In the genomic region with DNA sequence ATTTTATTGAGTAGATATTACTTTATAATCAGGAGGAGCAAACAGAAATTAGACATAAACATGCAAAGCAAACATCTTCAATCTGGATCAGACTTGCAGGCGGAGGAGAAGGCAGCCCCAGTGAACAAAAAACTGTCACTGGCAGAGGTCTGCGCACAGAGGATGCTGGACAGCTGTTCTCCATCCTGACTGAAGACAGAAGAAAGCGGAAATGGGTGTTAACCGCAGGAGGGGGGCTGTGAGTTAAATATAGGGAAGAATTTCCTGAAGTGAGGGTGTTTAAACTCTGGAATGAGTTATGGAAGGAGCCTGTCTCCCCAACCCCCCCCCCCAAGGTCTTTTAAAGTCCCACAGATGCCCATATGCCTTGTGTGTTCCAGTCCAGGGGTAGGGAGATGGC, we compare ENCODE assay signal across 11 mouse cellular contexts.
DNase-seq lines count a peak whose midpoint lies in the region; ATAC-seq and TF ChIP-seq lines count a peak whose summit lies in the region.
"Had no signal": no experiment of that assay in that cellular context is flagged by ENCODE, and none has a peak within 500 bp of the region (broad histone marks: within the 10 kb centered on the region; RNA-seq: fewer than 3 reads in every experiment).

No protein-coding gene starts in this region.

- peak; percentile 78; the same call in 1 of the 2 replicates for ATAC-seq in intestine, embryonic 14.5 days (replicated peaks; ENCODE audit: low FRiP score, low TSS enrichment, low read depth)
- no peak for ATAC-seq in intestine, postnatal 0 days
- peak; percentile 56 for ATAC-seq in heart, embryonic 16.5 days (replicated peaks; ENCODE audit: extremely low read depth, insufficient read depth, low FRiP score)

- no peak overlapping the region for H3K4me2 ChIP-seq in intestine, embryonic 14.5 days (ENCODE audit: low read length)
- H3K4me2 ChIP-seq in intestine, postnatal 0 days (replicated peaks; ENCODE audit: low read depth): no peak overlapping the region
- H3K4me2 ChIP-seq in heart, embryonic 16.5 days (ENCODE audit: low read depth, low read length): no peak overlapping the region
- no peak overlapping the region for H3K4me2 ChIP-seq in myocyte (ENCODE audit: low read depth)

- no peaks in the 10 kb centered on the region for H3K27me3 ChIP-seq in intestine, embryonic 14.5 days (replicated peaks; ENCODE audit: control insufficient read depth, insufficient read depth, low read length)
- H3K27me3 ChIP-seq in intestine, postnatal 0 days (replicated peaks; ENCODE audit: control insufficient read depth, insufficient read depth, low read length): no peaks in the 10 kb centered on the region
- no peaks in the 10 kb centered on the region for H3K27me3 ChIP-seq in heart, embryonic 16.5 days (ENCODE audit: control insufficient read depth, insufficient read depth, low read length)
- H3K27me3 ChIP-seq in myocyte (ENCODE audit: control insufficient read depth, insufficient read depth, insufficient read length): no peaks in the 10 kb centered on the region

- no peak for TF ChIP-seq POLR2A in myocyte (IDR thresholded peaks at IDR 0.05; ENCODE audit: insufficient read length, low read depth)

- peaks cover 71% of the 10 kb centered on the region for H3K4me1 ChIP-seq in intestine, embryonic 14.5 days (replicated peaks; ENCODE audit: control insufficient read depth, insufficient read depth, low read length)
- no peaks in the 10 kb centered on the region for H3K4me1 ChIP-seq in intestine, postnatal 0 days (replicated peaks; ENCODE audit: control insufficient read depth, insufficient read depth, low read length)
- H3K4me1 ChIP-seq in heart, embryonic 16.5 days (ENCODE audit: control insufficient read depth, insufficient read depth, low read length): peaks cover 22% of the 10 kb centered on the region

- no peak overlapping the region for H3ac ChIP-seq in myocyte (ENCODE audit: control insufficient read depth, insufficient read length)

- WGBS in intestine, embryonic 14.5 days: 39% methylated on average over 4 of the region's 4 CpGs
- WGBS in intestine, postnatal 0 days: 74% methylated on average over 4 of the region's 4 CpGs
- 51% methylated on average over 4 of the region's 4 CpGs for WGBS in heart, embryonic 16.5 days

- no peak overlapping the region for H3K4me3 ChIP-seq in intestine, embryonic 14.5 days (ENCODE audit: low read depth, low read length)
- no peak overlapping the region for H3K4me3 ChIP-seq in intestine, postnatal 0 days (ENCODE audit: low read depth, low read length)
- H3K4me3 ChIP-seq in heart, embryonic 16.5 days (ENCODE audit: low read length): no peak overlapping the region
- H3K4me3 ChIP-seq in myocyte: no peak overlapping the region
- H3K4me3 ChIP-seq: layer of hippocampus, adult 2 months had no signal

- no peaks in the 10 kb centered on the region for H3K36me3 ChIP-seq in intestine, embryonic 14.5 days (ENCODE audit: control insufficient read depth, insufficient read depth, low read length)
- peaks cover 9% of the 10 kb centered on the region; the same call in 1 of the 2 replicates for H3K36me3 ChIP-seq in intestine, postnatal 0 days (ENCODE audit: control insufficient read depth, insufficient read depth)
- H3K36me3 ChIP-seq in heart, embryonic 16.5 days (ENCODE audit: control insufficient read depth, insufficient read depth): 0 out of 2 replicates have a peak, but pooled peaks cover 2% of the 10 kb centered on the region
- no peaks in the 10 kb centered on the region for H3K36me3 ChIP-seq in myocyte (ENCODE audit: control insufficient read depth, insufficient read depth)

- no peaks in the 10 kb centered on the region for H3K9me3 ChIP-seq in intestine, embryonic 14.5 days (ENCODE audit: control insufficient read depth, low read length)
- H3K9me3 ChIP-seq in intestine, postnatal 0 days (ENCODE audit: control insufficient read depth): no peaks in the 10 kb centered on the region
- H3K9me3 ChIP-seq in heart, embryonic 16.5 days (replicated peaks; ENCODE audit: control insufficient read depth, low read length): 0 out of 2 replicates have a peak, but pooled peaks cover 2% of the 10 kb centered on the region

- H3K9ac ChIP-seq in intestine, embryonic 14.5 days (ENCODE audit: low read length): no peak overlapping the region
- no peak overlapping the region for H3K9ac ChIP-seq in intestine, postnatal 0 days (ENCODE audit: low read depth, low read length)
- H3K9ac ChIP-seq in heart, embryonic 16.5 days (ENCODE audit: low read length): no peak overlapping the region

- no peak for TF ChIP-seq CTCF in intestine, postnatal 0 days (IDR thresholded peaks at IDR 0.05; ENCODE audit: low read depth)

- H3K27ac ChIP-seq in intestine, embryonic 14.5 days (ENCODE audit: low read depth): peak overlapping the region; percentile 49; the same call in 1 of the 2 replicates
- no peak overlapping the region for H3K27ac ChIP-seq in intestine, postnatal 0 days (ENCODE audit: low read depth, low read length)
- peak overlapping the region; percentile 5; the same call in 1 of the 2 replicates for H3K27ac ChIP-seq in heart, embryonic 16.5 days (ENCODE audit: low read length)
- H3K27ac ChIP-seq: layer of hippocampus, adult 2 months had no signal

- no peaks in the 10 kb centered on the region for H3K79me2 ChIP-seq in myocyte (ENCODE audit: control insufficient read depth, insufficient read depth)

- DNase-seq in intestine, embryonic 14.5 days (ENCODE audit: low spot score): no peak
- peak; percentile 79 for DNase-seq in kidney, postnatal 14 days
- no peak for DNase-seq in yolk sac, embryonic 10.5 days (ENCODE audit: low spot score)
- DNase-seq in gastrocnemius, postnatal 4 days (ENCODE audit: low spot score in 2 of 2): no peak
- DNase-seq in layer of hippocampus, adult 11-12 months (ENCODE audit: low spot score): no peak
- DNase-seq: adrenal gland, adult 2 months; retina, postnatal 1 day had no signal

TF ChIP-seq in myocyte, 11 proteins besides CTCF, POLR2A, EP300 and RAD21:
- TF ChIP-seq MAX (IDR thresholded peaks at IDR 0.05; ENCODE audit: low read depth) (no peak), MYOD1 (IDR thresholded peaks at IDR 0.05; ENCODE audit: control insufficient read depth in 1 of 3, insufficient read length in 2 of 3, low read depth in 2 of 3) (peak in 2 of 3 experiments; percentile 18 to 71)
TF ChIP-seq in myocyte: peak in this region for 1.
